Mouse (Mus musculus) limb, embryonic 11.5 days (tissue): ENCODE measurements around the gene Pik3ip1. TPM values are rescaled to one million over a fixed set of nuclear protein-coding genes. Genes with fewer than 3 reads are reported as not detected.

Source experiments
- ATAC-seq: fragments of 200-750 bp; cut with Nextera tagmentation; 2 replicates; pipeline ENCODE4 v1.8.0; 2017; ENCODE audit warnings: low read depth; ENCODE audit not compliant: insufficient number of reproducible peaks, low FRiP score, low TSS enrichment
- DNase-seq: peaks from one replicate; pipeline ENCODE4 v3.0.0-alpha.2; 2015; ENCODE audit warnings: low spot score
- H3K27ac ChIP-seq: fragments of 300-500 bp; sonication (generic); replicated peaks from 2 replicates; pipeline ENCODE4 v1.5.1; 2014; ENCODE audit warnings: low read depth, mild to moderate bottlenecking, low read length
- H3K27me3 ChIP-seq: fragments of 300-500 bp; sonication (generic); 2 replicates; pipeline ENCODE4 v1.6.1; 2014; ENCODE audit warnings: mild to moderate bottlenecking, low read length, mixed read lengths; ENCODE audit not compliant: control insufficient read depth, insufficient read depth
- H3K36me3 ChIP-seq: fragments of 300-500 bp; sonication (generic); 2 replicates; pipeline ENCODE4 v1.6.1; 2014; ENCODE audit warnings: mild to moderate bottlenecking, low read length, moderate library complexity, mixed read lengths; ENCODE audit not compliant: control insufficient read depth, insufficient read depth
- H3K4me1 ChIP-seq: fragments of 300-500 bp; sonication (generic); 2 replicates; pipeline ENCODE4 v1.6.1; 2014; ENCODE audit warnings: low read length, mixed read lengths; ENCODE audit not compliant: control insufficient read depth, insufficient read depth
- H3K4me2 ChIP-seq: fragments of 300-500 bp; sonication (generic); 2 replicates; pipeline ENCODE4 v1.6.1; 2014; ENCODE audit warnings: low read depth, mild to moderate bottlenecking, moderate library complexity; ENCODE audit not compliant: severe bottlenecking
- H3K4me3 ChIP-seq: fragments of 300-500 bp; sonication (generic); 2 replicates; pipeline ENCODE4 v1.5.1; 2014; ENCODE audit warnings: low read depth, low read length
- H3K9ac ChIP-seq: fragments of 300-500 bp; sonication (generic); 2 replicates; pipeline ENCODE4 v1.6.1; 2014; ENCODE audit warnings: mild to moderate bottlenecking, low read length
- H3K9me3 ChIP-seq: fragments of 300-500 bp; sonication (generic); 2 replicates; pipeline ENCODE4 v1.6.1; 2016; ENCODE audit warnings: low read length; ENCODE audit not compliant: control insufficient read depth
- WGBS: fragments of 180-500 bp; shearing (Covaris S2); extraction: QIAGEN DNeasy Blood & Tissue Kit; methylation state at CpG from one replicate; pipeline ENCODE4 v1.1.7; 2014; 5-methylcytosine and 5-hydroxymethylcytosine counted together
- polyA plus RNA-seq: library from polyadenylated mRNA; unstranded; fragments of >200 nt; fragmentation: Nextera tagmentation; extraction: Ambion mirVana; gene quantifications from 2 replicates; pipeline ENCODE4 v1.2.1, GENCODE M21; 2014

Gene Pik3ip1
- polyA plus RNA-seq, 1 experiment from 2014 or later, result 10.2 TPM

- ATAC-seq (no peak), DNase-seq (no peak)
- H3K36me3 ChIP-seq, result peaks cover 52% of the 10 kb centered on the region
- H3K27ac ChIP-seq, result no peak overlapping the region
- peaks cover 14% of the 10 kb centered on the region for H3K4me1 ChIP-seq
- no peak overlapping the region for H3K4me2 ChIP-seq
- WGBS, result 92% methylated on average over 10 of the region's 10 CpGs
- H3K9me3 ChIP-seq, result no peaks in the 10 kb centered on the region
- no peak overlapping the region for H3K4me3 ChIP-seq
- H3K9ac ChIP-seq, result no peak overlapping the region
- no peaks in the 10 kb centered on the region for H3K27me3 ChIP-seq
These were observed 32.1 kb upstream of the Pik3ip1 start for GRCm38 (mm10) chr11:3297871-3298812.

GRCm38 (mm10) chr11:3298813-3299185, 31.4 kb upstream of the Pik3ip1 start:
- Histone ChIP-seq H3K27ac (no peak overlapping the region), H3K4me3 (no peak overlapping the region), H3K4me2 (no peak overlapping the region), H3K36me3 (peaks cover 53% of the 10 kb centered on the region), H3K4me1 (peaks cover 9% of the 10 kb centered on the region), H3K9me3 (no peaks in the 10 kb centered on the region), H3K27me3 (no peaks in the 10 kb centered on the region), H3K9ac (no peak overlapping the region)
- no peak for ATAC-seq
- 93% methylated on average over 14 of the region's 14 CpGs for WGBS
- DNase-seq, result no peak

GRCm38 (mm10) chr11:3301075-3301474, 29.1 kb upstream of the Pik3ip1 start:
- H3K4me1 ChIP-seq, result no peaks in the 10 kb centered on the region
- H3K36me3 ChIP-seq, result peaks cover 49% of the 10 kb centered on the region
- DNase-seq (no peak), ATAC-seq (no peak)
- no peak overlapping the region for H3K27ac ChIP-seq
- no peak overlapping the region for H3K4me2 ChIP-seq
- no peaks in the 10 kb centered on the region for H3K27me3 ChIP-seq
- no peak overlapping the region for H3K9ac ChIP-seq
- WGBS, result 98% methylated on average over 5 of the region's 5 CpGs
- no peaks in the 10 kb centered on the region for H3K9me3 ChIP-seq
- H3K4me3 ChIP-seq, result no peak overlapping the region

- H3K4me3 ChIP-seq, result no peak overlapping the region
- 95% methylated on average over 4 of the region's 4 CpGs for whole genome bisulfite sequencing
- no peaks in the 10 kb centered on the region for H3K9me3 ChIP-seq
- H3K4me2 ChIP-seq, result no peak overlapping the region
- H3K36me3 ChIP-seq, result peaks cover 60% of the 10 kb centered on the region
- ATAC-seq, result no peak
- no peak for DNase-seq
- no peak overlapping the region for H3K27ac ChIP-seq
- H3K4me1 ChIP-seq, result no peaks in the 10 kb centered on the region
- H3K27me3 ChIP-seq, result no peaks in the 10 kb centered on the region
- no peak overlapping the region for H3K9ac ChIP-seq
These were observed 27.8 kb upstream of the Pik3ip1 start for GRCm38 (mm10) chr11:3302385-3302784.

GRCm38 (mm10) chr11:3302792-3303191, 27.4 kb upstream of the Pik3ip1 start:
- H3K27me3 ChIP-seq, result no peaks in the 10 kb centered on the region
- WGBS, result 89% methylated on average over 4 of the region's 4 CpGs
- no peak for ATAC-seq
- H3K9me3 ChIP-seq, result no peaks in the 10 kb centered on the region
- H3K36me3 ChIP-seq, result peaks cover 64% of the 10 kb centered on the region
- DNase-seq, result no peak
- H3K4me2 ChIP-seq, result no peak overlapping the region
- no peaks in the 10 kb centered on the region for H3K4me1 ChIP-seq
- H3K27ac ChIP-seq, result no peak overlapping the region
- no peak overlapping the region for H3K9ac ChIP-seq
- no peak overlapping the region for H3K4me3 ChIP-seq

GRCm38 (mm10) chr11:3305821-3306220, 24.4 kb upstream of the Pik3ip1 start:
- H3K4me3 ChIP-seq, result no peak overlapping the region
- H3K4me2 ChIP-seq, result no peak overlapping the region
- 97% methylated on average over 4 of the region's 4 CpGs for WGBS
- H3K27me3 ChIP-seq, result no peaks in the 10 kb centered on the region
- no peak for ATAC-seq
- H3K27ac ChIP-seq, result no peak overlapping the region
- H3K4me1 ChIP-seq, result no peaks in the 10 kb centered on the region
- no peaks in the 10 kb centered on the region for H3K9me3 ChIP-seq
- H3K9ac ChIP-seq, result no peak overlapping the region
- peaks cover 63% of the 10 kb centered on the region for H3K36me3 ChIP-seq
- DNase-seq, result no peak

GRCm38 (mm10) chr11:3307875-3308274, 22.3 kb upstream of the Pik3ip1 start:
- H3K27me3 ChIP-seq, result no peaks in the 10 kb centered on the region
- peaks cover 58% of the 10 kb centered on the region for H3K36me3 ChIP-seq

GRCm38 (mm10) chr11:3309884-3310283, 20.3 kb upstream of the Pik3ip1 start:
- no peak overlapping the region for H3K4me3 ChIP-seq
- H3K27ac ChIP-seq, result no peak overlapping the region
- H3K27me3 ChIP-seq, result no peaks in the 10 kb centered on the region
- ATAC-seq (no peak), DNase-seq (no peak)
- H3K36me3 ChIP-seq, result peaks cover 49% of the 10 kb centered on the region
- 90% methylated on average over 4 of the region's 4 CpGs for WGBS
- no peak overlapping the region for H3K4me2 ChIP-seq
- no peaks in the 10 kb centered on the region for H3K4me1 ChIP-seq
- H3K9me3 ChIP-seq, result no peaks in the 10 kb centered on the region
- no peak overlapping the region for H3K9ac ChIP-seq

More at GRCm38 (mm10) chr11:3307875-3308274, 22.3 kb upstream of the Pik3ip1 start:
- no peak for ATAC-seq
- WGBS, result 92% methylated on average over 3 of the region's 3 CpGs
- no peak overlapping the region for H3K27ac ChIP-seq
- no peaks in the 10 kb centered on the region for H3K9me3 ChIP-seq
- no peak overlapping the region for H3K4me3 ChIP-seq
- no peaks in the 10 kb centered on the region for H3K4me1 ChIP-seq
- DNase-seq, result no peak
- H3K4me2 ChIP-seq, result no peak overlapping the region
- H3K9ac ChIP-seq, result no peak overlapping the region
